Mouse (Mus musculus): ENCODE data around the gene Sf3b5. TPM values are rescaled to one million over a fixed set of nuclear protein-coding genes. Genes with fewer than 3 reads are reported as not detected.

Sf3b5 gene
- polyA plus RNA-seq, 1 experiment from 2014 or later, result 52.0 TPM

DNA sequence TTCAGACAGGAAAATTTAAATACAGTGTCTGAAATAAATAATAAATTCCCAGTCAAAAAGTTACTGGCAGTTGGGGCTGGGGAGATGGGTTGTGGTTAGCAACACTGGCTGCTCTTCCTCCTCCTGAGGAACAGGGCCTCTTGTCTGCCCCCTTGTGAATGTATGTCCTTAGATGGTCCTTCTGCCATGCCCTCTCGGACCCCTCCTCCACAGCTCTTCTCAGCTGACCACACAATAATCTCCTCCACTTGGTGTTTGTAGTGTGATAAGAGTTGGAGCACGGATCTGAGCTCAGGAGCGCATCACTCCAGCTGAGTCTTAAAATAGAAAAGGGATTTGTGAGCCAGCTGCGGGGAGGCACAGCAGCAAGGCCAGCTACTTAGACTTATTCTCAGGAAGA lies 18.2 kb upstream of the Sf3b5 start:
- Histone ChIP-seq H3K36me3 (ENCODE audit: control insufficient read depth, insufficient read depth, low read length) (no peaks in the 10 kb centered on the region), H3K9me3 (ENCODE audit: control insufficient read depth, low read length) (no peaks in the 10 kb centered on the region), H3K4me3 (ENCODE audit: low read depth, low read length) (no peak overlapping the region), H3K27ac (ENCODE audit: low read depth) (no peak overlapping the region), H3K4me1 (replicated peaks; ENCODE audit: control insufficient read depth, insufficient read depth, low read length) (no peaks in the 10 kb centered on the region), H3K9ac (ENCODE audit: low read length) (no peak overlapping the region), H3K27me3 (replicated peaks; ENCODE audit: control insufficient read depth, insufficient read depth, low read length) (no peaks in the 10 kb centered on the region), H3K4me2 (ENCODE audit: low read length) (no peak overlapping the region)
- WGBS, result 62% methylated on average over 4 of the region's 4 CpGs
- DNase-seq (ENCODE audit: low spot score) (no peak), ATAC-seq (replicated peaks; ENCODE audit: low FRiP score, low TSS enrichment, low read depth) (no peak)

DNA sequence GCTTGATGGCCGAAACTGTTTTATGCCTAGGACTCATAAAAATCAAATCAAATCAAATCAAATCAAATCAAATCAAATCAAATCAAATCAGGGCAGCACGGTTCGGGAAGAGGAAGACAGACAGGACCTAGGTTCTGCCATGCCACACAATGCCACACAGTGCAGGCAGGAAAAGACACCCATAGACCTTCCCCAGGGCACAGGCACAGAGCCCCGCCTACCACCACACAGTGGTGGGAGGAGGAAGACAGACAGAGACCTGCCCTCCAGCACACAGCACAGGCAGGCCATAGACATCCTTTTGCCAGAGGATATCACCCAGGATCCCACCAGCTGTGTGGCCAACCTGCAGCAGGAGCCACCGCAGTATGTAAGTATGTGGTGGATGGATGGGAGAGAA lies 13.2 kb upstream of the Sf3b5 start:
- no peak overlapping the region for H3K4me3 ChIP-seq (ENCODE audit: low read depth, low read length)
- no peaks in the 10 kb centered on the region for H3K27me3 ChIP-seq (replicated peaks; ENCODE audit: control insufficient read depth, insufficient read depth, low read length)
- H3K4me2 ChIP-seq (ENCODE audit: low read length), result no peak overlapping the region
- no peaks in the 10 kb centered on the region for H3K4me1 ChIP-seq (replicated peaks; ENCODE audit: control insufficient read depth, insufficient read depth, low read length)
- 82% methylated on average over 5 of the region's 5 CpGs for WGBS
- H3K9me3 ChIP-seq (ENCODE audit: control insufficient read depth, low read length), result no peaks in the 10 kb centered on the region
- H3K36me3 ChIP-seq (ENCODE audit: control insufficient read depth, insufficient read depth, low read length), result no peaks in the 10 kb centered on the region
- no peak overlapping the region for H3K27ac ChIP-seq (ENCODE audit: low read depth)
- H3K9ac ChIP-seq (ENCODE audit: low read length), result no peak overlapping the region
- ATAC-seq (replicated peaks; ENCODE audit: low FRiP score, low TSS enrichment, low read depth), result no peak
- DNase-seq (ENCODE audit: low spot score), result no peak

DNA sequence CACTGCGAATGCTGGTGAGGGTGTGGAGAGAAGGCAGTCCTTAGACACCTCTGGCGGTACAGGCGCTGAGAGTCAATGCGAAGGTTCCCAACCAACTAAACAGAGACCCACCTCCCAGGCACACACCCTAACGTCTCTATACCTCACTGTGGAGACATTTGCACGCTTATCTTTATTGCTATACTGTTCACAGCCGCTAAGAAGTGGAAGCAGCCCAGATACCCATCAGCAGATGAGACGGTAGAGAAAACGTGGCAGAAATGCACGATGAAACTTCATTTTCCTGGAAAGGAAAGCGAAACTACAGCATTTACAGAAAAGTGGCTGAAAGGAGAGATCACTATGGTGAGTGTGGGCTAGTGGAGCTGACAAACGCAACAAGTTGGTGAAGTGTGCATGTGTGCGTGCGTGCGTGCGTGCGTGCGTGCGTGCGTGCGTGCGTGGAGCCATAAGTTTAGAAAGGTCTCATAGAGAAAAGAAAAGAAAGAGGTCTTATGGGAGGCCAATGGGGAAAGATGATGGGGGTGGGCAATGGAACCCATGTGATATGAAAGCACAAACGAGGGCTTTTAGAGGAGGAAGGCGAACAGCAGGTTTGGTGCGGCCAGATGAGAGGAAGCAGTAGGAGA lies 11.6 kb upstream of the Sf3b5 start:
- Histone ChIP-seq H3K27me3 (replicated peaks; ENCODE audit: control insufficient read depth, insufficient read depth, low read length) (no peaks in the 10 kb centered on the region), H3K4me2 (ENCODE audit: low read length) (no peak overlapping the region), H3K27ac (ENCODE audit: low read depth) (no peak overlapping the region), H3K4me1 (replicated peaks; ENCODE audit: control insufficient read depth, insufficient read depth, low read length) (no peaks in the 10 kb centered on the region), H3K36me3 (ENCODE audit: control insufficient read depth, insufficient read depth, low read length) (no peaks in the 10 kb centered on the region), H3K9ac (ENCODE audit: low read length) (no peak overlapping the region), H3K9me3 (ENCODE audit: control insufficient read depth, low read length) (no peaks in the 10 kb centered on the region), H3K4me3 (ENCODE audit: low read depth, low read length) (no peak overlapping the region)
- ATAC-seq (replicated peaks; ENCODE audit: low FRiP score, low TSS enrichment, low read depth), result no peak
- DNase-seq (ENCODE audit: low spot score), result no peak
- WGBS, result 84% methylated on average over 25 of the region's 25 CpGs

DNA sequence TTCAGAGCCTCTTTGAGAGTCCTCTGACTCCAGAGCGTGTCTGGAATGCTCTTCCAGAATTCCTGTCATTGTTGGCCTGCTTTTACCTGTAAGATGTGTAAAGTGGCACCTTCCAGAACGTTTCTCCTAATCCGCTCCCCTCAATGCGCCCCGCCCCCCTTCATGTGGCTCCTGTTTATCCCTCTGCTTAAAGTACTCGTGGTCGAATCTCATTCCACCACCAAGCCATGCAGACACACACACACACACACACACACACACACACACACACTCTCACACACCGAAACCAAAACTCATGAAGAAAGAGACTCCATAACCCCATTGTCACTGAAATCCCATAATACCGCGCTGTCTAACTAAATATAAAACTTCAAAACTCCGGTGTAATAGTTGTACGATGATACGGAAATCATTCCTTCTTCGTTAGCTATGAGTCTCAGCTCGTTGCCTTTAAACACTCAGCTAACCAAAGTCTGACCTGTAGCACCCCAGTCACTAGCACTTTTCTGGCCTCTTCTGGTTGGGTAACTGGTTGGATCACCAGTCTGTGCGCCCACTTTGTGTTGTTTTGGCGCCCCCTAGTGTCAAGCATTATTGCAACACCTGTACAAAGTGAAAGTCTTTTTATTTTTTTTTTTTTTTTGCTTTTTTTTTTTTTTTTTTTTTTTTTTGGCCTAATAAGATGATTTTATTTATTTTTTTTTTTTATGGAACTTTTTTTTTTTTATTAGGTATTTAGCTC lies 8.2 kb upstream of the Sf3b5 start:
- no peaks in the 10 kb centered on the region for H3K9me3 ChIP-seq (ENCODE audit: control insufficient read depth, low read length)
- 47% methylated on average over 17 of the region's 17 CpGs for WGBS
- H3K4me2 ChIP-seq (ENCODE audit: low read length), result 0 out of 2 replicates have a peak overlapping the region, but pooled peaks have one; percentile 22
- no peaks in the 10 kb centered on the region for H3K36me3 ChIP-seq (ENCODE audit: control insufficient read depth, insufficient read depth, low read length)
- no peak overlapping the region for H3K4me3 ChIP-seq (ENCODE audit: low read depth, low read length)
- DNase-seq (ENCODE audit: low spot score) (peak; percentile 92), ATAC-seq (replicated peaks; ENCODE audit: low FRiP score, low TSS enrichment, low read depth) (peak; percentile 83)
- no peak overlapping the region for H3K9ac ChIP-seq (ENCODE audit: low read length)
- H3K4me1 ChIP-seq (replicated peaks; ENCODE audit: control insufficient read depth, insufficient read depth, low read length), result no peaks in the 10 kb centered on the region
- no peak overlapping the region for H3K27ac ChIP-seq (ENCODE audit: low read depth)
- H3K27me3 ChIP-seq (replicated peaks; ENCODE audit: control insufficient read depth, insufficient read depth, low read length), result no peaks in the 10 kb centered on the region

DNA sequence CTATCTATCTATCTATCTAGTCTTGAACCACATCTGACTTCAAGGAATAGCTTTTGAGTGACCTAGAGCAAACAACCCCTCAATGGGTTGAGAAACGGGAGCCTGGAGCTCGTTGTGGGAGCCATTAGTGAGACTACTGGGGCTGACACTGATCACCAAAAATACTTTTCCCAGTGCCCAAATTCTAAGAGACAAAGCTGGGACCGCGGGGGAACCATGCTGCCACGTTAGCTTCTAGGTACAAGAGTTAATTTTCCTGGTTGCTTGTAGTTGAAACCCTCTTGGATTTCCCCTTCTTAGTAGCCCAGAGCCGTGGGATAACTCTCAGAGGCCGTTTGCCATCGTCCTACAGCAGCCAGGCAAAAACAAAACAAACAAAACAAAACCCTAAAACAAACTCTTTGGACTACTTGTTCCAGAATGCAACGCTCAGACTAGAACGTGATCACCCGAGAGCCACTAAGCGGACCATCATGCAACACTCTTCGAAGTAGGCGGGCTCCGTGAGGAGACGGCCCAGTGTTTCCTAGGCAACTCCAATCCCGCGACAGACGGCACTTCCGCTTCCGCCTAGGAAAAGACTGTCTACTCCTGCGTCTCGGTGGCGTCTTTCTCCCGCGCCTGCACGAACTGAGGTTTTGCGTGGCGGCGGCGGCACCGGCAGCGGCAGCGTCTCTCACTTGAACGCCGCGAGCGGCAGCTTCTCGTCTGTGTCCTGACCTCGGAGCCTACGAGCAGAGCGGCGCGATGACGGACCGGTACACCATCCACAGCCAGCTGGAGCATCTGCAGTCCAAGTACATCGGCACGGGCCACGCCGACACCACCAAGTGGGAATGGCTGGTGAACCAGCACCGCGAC lies 3.0 kb downstream of the Sf3b5 start:
- peak overlapping the region; percentile 94 for H3K4me3 ChIP-seq (ENCODE audit: low read depth, low read length)
- peak overlapping the region; percentile 69; the same call in 1 of the 2 replicates for H3K27ac ChIP-seq (ENCODE audit: low read depth)
- peaks cover 13% of the 10 kb centered on the region for H3K4me1 ChIP-seq (replicated peaks; ENCODE audit: control insufficient read depth, insufficient read depth, low read length)
- DNase-seq (ENCODE audit: low spot score) (peak; percentile 97), ATAC-seq (replicated peaks; ENCODE audit: low FRiP score, low TSS enrichment, low read depth) (peak; percentile 99)
- H3K4me2 ChIP-seq (ENCODE audit: low read length), result peak overlapping the region; percentile 88
- no peaks in the 10 kb centered on the region for H3K27me3 ChIP-seq (replicated peaks; ENCODE audit: control insufficient read depth, insufficient read depth, low read length)
- peak overlapping the region; percentile 70 for H3K9ac ChIP-seq (ENCODE audit: low read length)
- peaks cover 14% of the 10 kb centered on the region; the same call in 1 of the 2 replicates for H3K36me3 ChIP-seq (ENCODE audit: control insufficient read depth, insufficient read depth, low read length)
- WGBS, result 3% methylated on average over 52 of the region's 52 CpGs
- H3K9me3 ChIP-seq (ENCODE audit: control insufficient read depth, low read length), result no peaks in the 10 kb centered on the region

DNA sequence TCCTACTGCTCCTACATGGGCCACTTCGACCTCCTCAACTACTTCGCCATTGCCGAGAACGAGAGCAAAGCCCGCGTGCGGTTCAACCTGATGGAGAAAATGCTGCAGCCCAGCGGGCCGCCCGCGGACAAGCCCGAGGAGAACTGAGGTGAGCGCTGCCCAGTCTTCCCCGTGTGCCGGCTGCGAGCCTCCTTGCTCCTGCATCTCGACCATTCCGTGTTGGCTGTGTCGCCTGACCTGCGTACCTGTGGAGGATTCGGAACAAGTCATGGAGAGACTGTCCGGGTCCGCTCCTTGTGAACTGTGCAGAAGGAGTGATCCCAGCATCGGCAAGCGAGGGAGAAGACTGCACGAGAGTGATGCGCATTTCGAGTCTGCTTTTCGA lies 3.6 kb downstream of the Sf3b5 start:
- H3K9me3 ChIP-seq (ENCODE audit: control insufficient read depth, low read length), result no peaks in the 10 kb centered on the region
- H3K36me3 ChIP-seq (ENCODE audit: control insufficient read depth, insufficient read depth, low read length), result peaks cover 14% of the 10 kb centered on the region; the same call in 1 of the 2 replicates
- DNase-seq (ENCODE audit: low spot score) (no peak), ATAC-seq (replicated peaks; ENCODE audit: low FRiP score, low TSS enrichment, low read depth) (peak; percentile 36; the same call in 1 of the 2 replicates)
- 1% methylated on average over 29 of the region's 29 CpGs for WGBS
- H3K9ac ChIP-seq (ENCODE audit: low read length), result peak overlapping the region; percentile 70
- peak overlapping the region; percentile 88 for H3K4me2 ChIP-seq (ENCODE audit: low read length)
- H3K27ac ChIP-seq (ENCODE audit: low read depth), result peak overlapping the region; percentile 69; the same call in 1 of the 2 replicates
- H3K4me1 ChIP-seq (replicated peaks; ENCODE audit: control insufficient read depth, insufficient read depth, low read length), result peaks cover 13% of the 10 kb centered on the region
- H3K27me3 ChIP-seq (replicated peaks; ENCODE audit: control insufficient read depth, insufficient read depth, low read length), result no peaks in the 10 kb centered on the region
- peak overlapping the region; percentile 94 for H3K4me3 ChIP-seq (ENCODE audit: low read depth, low read length)

DNA sequence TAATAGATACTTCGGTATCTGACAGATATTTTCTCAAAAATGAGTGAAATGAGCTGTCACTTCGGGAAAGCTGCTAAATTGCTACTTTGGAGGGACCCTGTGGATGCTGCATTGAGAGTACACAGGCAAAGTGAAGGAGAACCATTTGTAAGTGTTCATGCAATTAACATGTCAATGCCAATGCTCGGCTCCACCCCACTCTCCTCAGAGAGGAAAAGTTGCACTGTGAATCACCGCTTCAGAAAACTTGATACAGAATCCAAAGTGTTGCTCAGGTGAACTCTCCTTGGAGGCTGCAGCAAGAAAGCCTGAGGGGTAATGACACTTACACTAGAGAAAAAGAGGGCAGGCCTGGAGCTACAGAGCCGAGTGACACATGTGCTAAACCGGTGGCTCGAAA lies 8.9 kb downstream of the Sf3b5 start:
- Histone ChIP-seq H3K4me1 (replicated peaks; ENCODE audit: control insufficient read depth, insufficient read depth, low read length) (peaks cover 13% of the 10 kb centered on the region), H3K27ac (ENCODE audit: low read depth) (no peak overlapping the region), H3K4me3 (ENCODE audit: low read depth, low read length) (no peak overlapping the region), H3K27me3 (replicated peaks; ENCODE audit: control insufficient read depth, insufficient read depth, low read length) (no peaks in the 10 kb centered on the region), H3K9ac (ENCODE audit: low read length) (no peak overlapping the region), H3K9me3 (ENCODE audit: control insufficient read depth, low read length) (no peaks in the 10 kb centered on the region), H3K4me2 (ENCODE audit: low read length) (no peak overlapping the region), H3K36me3 (ENCODE audit: control insufficient read depth, insufficient read depth, low read length) (peaks cover 14% of the 10 kb centered on the region; the same call in 1 of the 2 replicates)
- DNase-seq (ENCODE audit: low spot score), result no peak
- no peak for ATAC-seq (replicated peaks; ENCODE audit: low FRiP score, low TSS enrichment, low read depth)
- WGBS, result 71% methylated on average over 7 of the region's 7 CpGs

DNA sequence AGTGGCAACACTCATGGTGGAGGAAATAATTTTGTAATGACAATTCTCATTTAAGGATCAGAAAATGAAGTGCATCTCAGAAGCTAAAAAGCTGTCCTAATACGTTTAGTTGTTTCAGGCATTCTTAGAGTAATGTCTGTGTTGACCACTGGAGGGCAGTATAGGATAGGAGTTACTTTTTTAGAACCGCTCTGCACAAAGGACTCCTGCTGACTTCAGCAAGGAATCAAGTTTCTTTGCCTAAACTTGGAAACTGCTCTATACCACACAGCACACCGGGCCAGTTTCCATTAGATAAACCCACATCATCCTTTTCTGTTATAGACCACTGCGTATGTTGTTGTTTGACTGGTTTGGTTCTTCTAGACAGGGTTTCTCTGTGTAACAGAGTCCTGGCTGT lies 11.4 kb downstream of the Sf3b5 start:
- Histone ChIP-seq H3K36me3 (ENCODE audit: control insufficient read depth, insufficient read depth, low read length) (no peaks in the 10 kb centered on the region), H3K9ac (ENCODE audit: low read length) (no peak overlapping the region), H3K27ac (ENCODE audit: low read depth) (no peak overlapping the region), H3K4me2 (ENCODE audit: low read length) (no peak overlapping the region), H3K4me3 (ENCODE audit: low read depth, low read length) (no peak overlapping the region), H3K4me1 (replicated peaks; ENCODE audit: control insufficient read depth, insufficient read depth, low read length) (no peaks in the 10 kb centered on the region), H3K9me3 (ENCODE audit: control insufficient read depth, low read length) (no peaks in the 10 kb centered on the region), H3K27me3 (replicated peaks; ENCODE audit: control insufficient read depth, insufficient read depth, low read length) (no peaks in the 10 kb centered on the region)
- DNase-seq (ENCODE audit: low spot score), result peak; percentile 64
- peak; percentile 66; the same call in 1 of the 2 replicates for ATAC-seq (replicated peaks; ENCODE audit: low FRiP score, low TSS enrichment, low read depth)
- WGBS, result 22% methylated on average over 4 of the region's 4 CpGs

Data from intestine, embryonic 14.5 days (tissue).